9 mouse cellular contexts compared by ENCODE assay signal in genomic region chr6:48741711-48742206, GRCm38 (mm10). TPM values are rescaled to one million over a fixed set of nuclear protein-coding genes. Genes with fewer than 3 reads are reported as not detected.
A peak's percentile ranks its signal among the peaks of the same experiment; 100 is the strongest.
DNase-seq lines count a peak whose midpoint lies in the region; ATAC-seq and TF ChIP-seq lines count a peak whose summit lies in the region.
"Had no signal": no experiment of that assay in that cellular context is flagged by ENCODE, and none has a peak within 500 bp of the region (broad histone marks: within the 10 kb centered on the region; RNA-seq: fewer than 3 reads in every experiment).

No protein-coding gene starts in this region.

- peaks cover 43% of the 10 kb centered on the region for H3K27me3 ChIP-seq in forebrain, embryonic 13.5 days
- H3K27me3 ChIP-seq in forebrain, embryonic 11.5 days (ENCODE audit: control insufficient read depth, insufficient read depth, low read length) = peaks cover 21% of the 10 kb centered on the region
- no peaks in the 10 kb centered on the region for H3K27me3 ChIP-seq in testis, adult 2 months (ENCODE audit: control insufficient read depth, insufficient read depth, low read length)
- no peaks in the 10 kb centered on the region for H3K27me3 ChIP-seq in liver, embryonic 13.5 days

- peaks cover 9% of the 10 kb centered on the region; the same call in 1 of the 2 replicates for H3K4me1 ChIP-seq in forebrain, embryonic 13.5 days
- H3K4me1 ChIP-seq in forebrain, embryonic 11.5 days (replicated peaks; ENCODE audit: control insufficient read depth, insufficient read depth, low read length) = no peaks in the 10 kb centered on the region
- peaks cover 10% of the 10 kb centered on the region; the same call in 1 of the 2 replicates for H3K4me1 ChIP-seq in testis, adult 2 months (ENCODE audit: control insufficient read depth, insufficient read depth, low read length)
- peaks cover 25% of the 10 kb centered on the region for H3K4me1 ChIP-seq in liver, embryonic 13.5 days (replicated peaks)

- no peak overlapping the region for H3K4me2 ChIP-seq in forebrain, embryonic 13.5 days
- H3K4me2 ChIP-seq in forebrain, embryonic 11.5 days (ENCODE audit: low read depth, low read length, severe bottlenecking) = no peak overlapping the region
- peak overlapping the region; percentile 53 for H3K4me2 ChIP-seq in liver, embryonic 13.5 days

- no peak for TF ChIP-seq CTCF in testis, adult 2 months (IDR thresholded peaks at IDR 0.05; ENCODE audit: control insufficient read depth, insufficient read depth, insufficient replicate concordance, low read depth, low read length)

- 44% methylated on average over 9 of the region's 9 CpGs for WGBS in forebrain, embryonic 13.5 days
- 46% methylated on average over 9 of the region's 9 CpGs for WGBS in forebrain, embryonic 11.5 days
- 39% methylated on average over 9 of the region's 9 CpGs for WGBS in liver, embryonic 13.5 days (ENCODE audit: insufficient replicate concordance)

- no peaks in the 10 kb centered on the region for H3K36me3 ChIP-seq in forebrain, embryonic 13.5 days (ENCODE audit: poor library complexity, severe bottlenecking)
- no peaks in the 10 kb centered on the region for H3K36me3 ChIP-seq in forebrain, embryonic 11.5 days (ENCODE audit: control insufficient read depth, insufficient read depth, low read length)
- H3K36me3 ChIP-seq in testis, adult 2 months (ENCODE audit: control insufficient read depth, insufficient read depth, low read length) = no peaks in the 10 kb centered on the region
- H3K36me3 ChIP-seq in liver, embryonic 13.5 days = no peaks in the 10 kb centered on the region
- H3K36me3 ChIP-seq: embryonic facial prominence, embryonic 12.5 days had no signal

- no peaks in the 10 kb centered on the region for H3K9me3 ChIP-seq in forebrain, embryonic 13.5 days (replicated peaks)
- H3K9me3 ChIP-seq in forebrain, embryonic 11.5 days (ENCODE audit: control insufficient read depth, low read length) = no peaks in the 10 kb centered on the region
- H3K9me3 ChIP-seq in liver, embryonic 13.5 days (replicated peaks) = no peaks in the 10 kb centered on the region
- H3K9me3 ChIP-seq: embryonic facial prominence, embryonic 12.5 days had no signal

- ATAC-seq in forebrain, embryonic 13.5 days = no peak
- no peak for ATAC-seq in forebrain, embryonic 11.5 days (replicated peaks; ENCODE audit: low FRiP score)
- ATAC-seq in liver, embryonic 13.5 days (ENCODE audit: low read depth) = peak; percentile 50; the same call in 1 of the 2 replicates

- DNase-seq in forebrain, embryonic 11.5 days (ENCODE audit: low spot score) = no peak
- DNase-seq in testis, postnatal 14 days (ENCODE audit: low spot score) = no peak
- no peak for DNase-seq in liver, embryonic 13.5 days
- DNase-seq in thymus, postnatal 4 days = peak; percentile 52
- DNase-seq in urinary bladder, postnatal 14 days (ENCODE audit: low spot score) = no peak
- DNase-seq in cerebellum, postnatal 14 days = no peak

- H3K4me3 ChIP-seq in forebrain, embryonic 13.5 days = 0 out of 2 replicates have a peak overlapping the region, but pooled peaks have one; percentile 47
- no peak overlapping the region for H3K4me3 ChIP-seq in forebrain, embryonic 11.5 days (ENCODE audit: low read depth, low read length)
- H3K4me3 ChIP-seq in testis, adult 2 months (ENCODE audit: control insufficient read depth, low read depth, low read length) = peak overlapping the region; percentile 30
- H3K4me3 ChIP-seq in liver, embryonic 13.5 days (replicated peaks) = peak overlapping the region; percentile 52; the same call in 1 of the 2 replicates

- TF ChIP-seq POLR2A in testis, adult 2 months (IDR thresholded peaks at IDR 0.05; ENCODE audit: control insufficient read depth, low read depth, low read length) = no peak

- H3K9ac ChIP-seq in forebrain, embryonic 13.5 days = no peak overlapping the region
- H3K9ac ChIP-seq in forebrain, embryonic 11.5 days (ENCODE audit: low read length) = no peak overlapping the region
- no peak overlapping the region for H3K9ac ChIP-seq in liver, embryonic 13.5 days
- H3K9ac ChIP-seq: embryonic facial prominence, embryonic 12.5 days had no signal

- H3K27ac ChIP-seq in forebrain, embryonic 13.5 days = no peak overlapping the region
- no peak overlapping the region for H3K27ac ChIP-seq in forebrain, embryonic 11.5 days (ENCODE audit: low read depth, low read length)
- H3K27ac ChIP-seq in testis, adult 2 months (ENCODE audit: control insufficient read depth, insufficient read depth, low read depth, low read length) = no peak overlapping the region
- peak overlapping the region; percentile 76 for H3K27ac ChIP-seq in liver, embryonic 13.5 days
- H3K27ac ChIP-seq: embryonic facial prominence, embryonic 12.5 days had no signal

RNA-seq across cellular contexts. Expression of gene Gimap1, which starts 2.9 kb away (rescaled TPM):
- 3.4 and 4.1 TPM in 2 replicates for polyA plus RNA-seq in forebrain, embryonic 13.5 days (2015; fragmentation: Nextera tagmentation; extraction: Ambion mirVana)
- 5.4 and 6.4 TPM in 2 replicates for polyA plus RNA-seq in forebrain, embryonic 11.5 days (2014; fragmentation: Nextera tagmentation; extraction: Ambion mirVana)
- polyA plus RNA-seq in testis, adult 2 months (2012; rRNA removed) = 0.31 and 0.36 TPM in 2 replicates
- 6.4 and 6.5 TPM in 2 replicates for polyA plus RNA-seq in liver, embryonic 13.5 days (2015; fragmentation: Nextera tagmentation; extraction: Ambion mirVana)

RNA-seq across cellular contexts. Expression of gene Gimap5, which starts 4.2 kb away (rescaled TPM):
- 0.91 and 1.1 TPM in 2 replicates for polyA plus RNA-seq in forebrain, embryonic 13.5 days (2015; fragmentation: Nextera tagmentation; extraction: Ambion mirVana)
- 0.71 and 1.5 TPM in 2 replicates for polyA plus RNA-seq in forebrain, embryonic 11.5 days (2014; fragmentation: Nextera tagmentation; extraction: Ambion mirVana)
- polyA plus RNA-seq in testis, adult 2 months (2012; rRNA removed) = 0.30 and 0.76 TPM in 2 replicates
- 2.8 and 3.3 TPM in 2 replicates for polyA plus RNA-seq in liver, embryonic 13.5 days (2015; fragmentation: Nextera tagmentation; extraction: Ambion mirVana)

RNA-seq across cellular contexts. Expression of gene Gimap7, which starts 23.3 kb away (rescaled TPM):
- polyA plus RNA-seq in forebrain, embryonic 13.5 days (2015; fragmentation: Nextera tagmentation; extraction: Ambion mirVana) = not detected in 2 replicates
- polyA plus RNA-seq in forebrain, embryonic 11.5 days (2014; fragmentation: Nextera tagmentation; extraction: Ambion mirVana) = not detected in 2 replicates
- not detected in 2 replicates for polyA plus RNA-seq in testis, adult 2 months (2012; rRNA removed)
- polyA plus RNA-seq in liver, embryonic 13.5 days (2015; fragmentation: Nextera tagmentation; extraction: Ambion mirVana) = 0.10 and 0.14 TPM in 2 replicates
- polyA plus RNA-seq: embryonic facial prominence, embryonic 12.5 days had no signal

RNA-seq across cellular contexts. Expression of gene Gm28053, which starts 23.4 kb away (rescaled TPM):
- polyA plus RNA-seq in forebrain, embryonic 13.5 days (2015; fragmentation: Nextera tagmentation; extraction: Ambion mirVana) = 0.70 and 0.71 TPM in 2 replicates
- polyA plus RNA-seq in forebrain, embryonic 11.5 days (2014; fragmentation: Nextera tagmentation; extraction: Ambion mirVana) = 0.94 TPM in 1 of 2 replicates, not detected in the other
- polyA plus RNA-seq in testis, adult 2 months (2012; rRNA removed) = not detected in 2 replicates
- 1.6 TPM in 2 replicates for polyA plus RNA-seq in liver, embryonic 13.5 days (2015; fragmentation: Nextera tagmentation; extraction: Ambion mirVana)
- polyA plus RNA-seq: embryonic facial prominence, embryonic 12.5 days had no signal

RNA-seq across cellular contexts. Expression of gene Gimap3, which starts 28.9 kb away (rescaled TPM):
- polyA plus RNA-seq in forebrain, embryonic 13.5 days (2015; fragmentation: Nextera tagmentation; extraction: Ambion mirVana) = not detected in 2 replicates
- polyA plus RNA-seq in forebrain, embryonic 11.5 days (2014; fragmentation: Nextera tagmentation; extraction: Ambion mirVana) = not detected in 2 replicates
- 0.17 and 0.42 TPM in 2 replicates for polyA plus RNA-seq in testis, adult 2 months (2012; rRNA removed)
- polyA plus RNA-seq in liver, embryonic 13.5 days (2015; fragmentation: Nextera tagmentation; extraction: Ambion mirVana) = 0.05 TPM in 1 of 2 replicates, not detected in the other
- polyA plus RNA-seq: embryonic facial prominence, embryonic 12.5 days had no signal
